Mouse (Mus musculus): ENCODE results near the gene Slc22a22.

Gene Slc22a22

GRCm38 (mm10) chr15:57477525-57477924 is at the start of gene Slc22a22:
Slc22a22 (minus strand) TSS chr15:57477625.
- DNase-seq (ENCODE audit: low spot score), result no peak

- no peak for DNase-seq (ENCODE audit: low spot score)
Measured at GRCm38 (mm10) chr15:57523510-57524298, 46.3 kb upstream of the Slc22a22 start.

GRCm38 (mm10) chr15:57522160-57522559 is 44.7 kb upstream of the Slc22a22 start:
- DNase-seq (ENCODE audit: low spot score), result no peak

- DNase-seq (ENCODE audit: low spot score), result no peak
Measured at GRCm38 (mm10) chr15:57509185-57510172, 32.1 kb upstream of the Slc22a22 start.

GRCm38 (mm10) chr15:57508242-57509184 is 31.1 kb upstream of the Slc22a22 start:
- peak; percentile 93 for DNase-seq (ENCODE audit: low spot score)

- DNase-seq (ENCODE audit: low spot score), result no peak
Measured at GRCm38 (mm10) chr15:57504126-57504705, 26.8 kb upstream of the Slc22a22 start.

GRCm38 (mm10) chr15:57503656-57504055 is 26.2 kb upstream of the Slc22a22 start:
- no peak for DNase-seq (ENCODE audit: low spot score)

GRCm38 (mm10) chr15:57501559-57501958 is 24.1 kb upstream of the Slc22a22 start:
- DNase-seq (ENCODE audit: low spot score), result no peak

GRCm38 (mm10) chr15:57496106-57496505 is 18.7 kb upstream of the Slc22a22 start:
- no peak for DNase-seq (ENCODE audit: low spot score)

- DNase-seq (ENCODE audit: low spot score), result no peak
Measured at GRCm38 (mm10) chr15:57482509-57482908, 5.1 kb upstream of the Slc22a22 start.

- no peak for DNase-seq (ENCODE audit: low spot score)
Measured at GRCm38 (mm10) chr15:57471648-57472047, 5.8 kb downstream of the Slc22a22 start.

- no peak for DNase-seq (ENCODE audit: low spot score)
Measured at GRCm38 (mm10) chr15:57465996-57466395, 11.4 kb downstream of the Slc22a22 start.

- DNase-seq (ENCODE audit: low spot score), result no peak
Measured at GRCm38 (mm10) chr15:57465061-57465460, 12.4 kb downstream of the Slc22a22 start.

GRCm38 (mm10) chr15:57464066-57464465 is 13.4 kb downstream of the Slc22a22 start:
- DNase-seq (ENCODE audit: low spot score), result no peak

GRCm38 (mm10) chr15:57461284-57461683 is 16.1 kb downstream of the Slc22a22 start:
- no peak for DNase-seq (ENCODE audit: low spot score)

GRCm38 (mm10) chr15:57457374-57457773 is 20.1 kb downstream of the Slc22a22 start:
- DNase-seq (ENCODE audit: low spot score), result no peak

GRCm38 (mm10) chr15:57434710-57435404 is 42.6 kb downstream of the Slc22a22 start:
- no peak for DNase-seq (ENCODE audit: low spot score)

- no peak for DNase-seq (ENCODE audit: low spot score)
Measured at GRCm38 (mm10) chr15:57408498-57408897, 68.9 kb downstream of the Slc22a22 start.

GRCm38 (mm10) chr15:57398439-57399148 is 78.8 kb downstream of the Slc22a22 start:
- DNase-seq (ENCODE audit: low spot score), result no peak

GRCm38 (mm10) chr15:57394053-57394452 is 83.4 kb downstream of the Slc22a22 start:
- no peak for DNase-seq (ENCODE audit: low spot score)

Data from testis, postnatal 10 days (tissue).